Mouse (Mus musculus) c-Kit-positive CD71-positive TER-119-negative erythroid progenitor cells, embryonic 14.5 days (primary cell): Measurements from ENCODE around the gene Zfp316.

Experiments used
- DNase-seq: peaks from one replicate; pipeline ENCODE4 v3.0.0-alpha.2; 2013; ENCODE audit warnings: low read depth

Gene Zfp316

GRCm38 (mm10) chr5:143269363-143270150 is at the start of gene Zfp316:
Gene Zfp316, minus strand, starts transcription at chr5:143270022.
- DNase-seq, result no peak

- DNase-seq, result no peak
These were observed 47.4 kb upstream of the Zfp316 start for GRCm38 (mm10) chr5:143317288-143317610.

GRCm38 (mm10) chr5:143316605-143317287 is 46.9 kb upstream of the Zfp316 start:
- DNase-seq, result no peak

GRCm38 (mm10) chr5:143315514-143315888 is 45.7 kb upstream of the Zfp316 start:
- DNase-seq, result no peak

GRCm38 (mm10) chr5:143314730-143315513 is 45.1 kb upstream of the Zfp316 start, which contains the start of gene E130309D02Rik:
Gene E130309D02Rik, minus strand, starts transcription at chr5:143315360.
- DNase-seq, result peak; percentile 63

- no peak for DNase-seq
These were observed 44.4 kb upstream of the Zfp316 start for GRCm38 (mm10) chr5:143314183-143314729.

GRCm38 (mm10) chr5:143311886-143312285 is 42.1 kb upstream of the Zfp316 start:
- DNase-seq, result peak; percentile 77

GRCm38 (mm10) chr5:143309916-143310315 is 40.1 kb upstream of the Zfp316 start:
- DNase-seq, result no peak

GRCm38 (mm10) chr5:143308825-143309224 is 39.0 kb upstream of the Zfp316 start:
- no peak for DNase-seq

- no peak for DNase-seq
These were observed 34.4 kb upstream of the Zfp316 start for GRCm38 (mm10) chr5:143304251-143304650.

- no peak for DNase-seq
These were observed 31.5 kb upstream of the Zfp316 start for GRCm38 (mm10) chr5:143301296-143301695.

- DNase-seq, result no peak
These were observed 29.9 kb upstream of the Zfp316 start for GRCm38 (mm10) chr5:143299686-143300085.

GRCm38 (mm10) chr5:143298391-143298790 is 28.6 kb upstream of the Zfp316 start:
- no peak for DNase-seq

GRCm38 (mm10) chr5:143297986-143298385 is 28.2 kb upstream of the Zfp316 start:
- no peak for DNase-seq

GRCm38 (mm10) chr5:143295330-143295729 is 25.5 kb upstream of the Zfp316 start:
- DNase-seq, result no peak

GRCm38 (mm10) chr5:143294862-143295261 is 25.0 kb upstream of the Zfp316 start:
- DNase-seq, result no peak

GRCm38 (mm10) chr5:143293404-143293803 is 23.6 kb upstream of the Zfp316 start, which contains the start of gene Zfp853:
Gene Zfp853, minus strand, starts transcription at chr5:143293623.
- no peak for DNase-seq

GRCm38 (mm10) chr5:143292879-143293278 is 23.1 kb upstream of the Zfp316 start:
- no peak for DNase-seq

GRCm38 (mm10) chr5:143289299-143289698 is 19.5 kb upstream of the Zfp316 start:
- no peak for DNase-seq

GRCm38 (mm10) chr5:143288378-143288911 is 18.6 kb upstream of the Zfp316 start:
- no peak for DNase-seq

GRCm38 (mm10) chr5:143287774-143288328 is 18.0 kb upstream of the Zfp316 start:
- no peak for DNase-seq

- DNase-seq, result no peak
These were observed 14.9 kb upstream of the Zfp316 start for GRCm38 (mm10) chr5:143284762-143285161.
